Mouse (Mus musculus): ENCODE measurements at regions not wholly inside any gene's neighbourhood (a gene's known extent, or its start where the extent isn't known, plus 50 kb on each side); places are given as distances from the start of the nearest gene placed in this dataset.
"Not testable (repeated sequence)": the region's sequence is repeated elsewhere in the genome, so short reads cannot be mapped to it uniquely, and the experiment has no call there.

- peak; percentile 29 to 55 for DNase-seq (ENCODE audit: low spot score in 2 of 2)
These were observed 333.3 kb upstream of the Cwc22 start for GRCm38 (mm10) chr2:78279382-78280056.

GRCm38 (mm10) chr2:78278630-78279029 lies 332.5 kb upstream of the Cwc22 start:
- DNase-seq (ENCODE audit: low spot score in 2 of 2), result no peak

- DNase-seq (ENCODE audit: low spot score in 2 of 2), result no peak
These were observed 331.5 kb upstream of the Cwc22 start for GRCm38 (mm10) chr2:78277699-78278098.

- no peak for DNase-seq (ENCODE audit: low spot score in 2 of 2)
These were observed 327.9 kb upstream of the Cwc22 start for GRCm38 (mm10) chr2:78274122-78274521.

GRCm38 (mm10) chr2:78268705-78269104 lies 322.5 kb upstream of the Cwc22 start:
- DNase-seq (ENCODE audit: low spot score in 2 of 2), result no peak

- DNase-seq (ENCODE audit: low spot score in 2 of 2), result no peak
These were observed 321.6 kb upstream of the Cwc22 start for GRCm38 (mm10) chr2:78267527-78268375.

- DNase-seq (ENCODE audit: low spot score in 2 of 2), result no peak
These were observed 307.5 kb upstream of the Cwc22 start for GRCm38 (mm10) chr2:78253601-78254097.

GRCm38 (mm10) chr2:78246354-78246753 lies 300.2 kb upstream of the Cwc22 start:
- no peak for DNase-seq (ENCODE audit: low spot score in 2 of 2)

GRCm38 (mm10) chr2:78240299-78240698 lies 294.1 kb upstream of the Cwc22 start:
- no peak for DNase-seq (ENCODE audit: low spot score in 2 of 2)

GRCm38 (mm10) chr2:78225383-78226100 lies 279.4 kb upstream of the Cwc22 start:
- DNase-seq (ENCODE audit: low spot score in 2 of 2), result not testable (repeated sequence)

- DNase-seq (ENCODE audit: low spot score in 2 of 2), result no peak
These were observed 268.3 kb upstream of the Cwc22 start for GRCm38 (mm10) chr2:78214469-78214868.

- no peak for DNase-seq (ENCODE audit: low spot score in 2 of 2)
These were observed 258.9 kb upstream of the Cwc22 start for GRCm38 (mm10) chr2:78205125-78205524.

GRCm38 (mm10) chr2:78196006-78196405 lies 249.8 kb upstream of the Cwc22 start:
- no peak for DNase-seq (ENCODE audit: low spot score in 2 of 2)

- DNase-seq (ENCODE audit: low spot score in 2 of 2), result no peak
These were observed 243.4 kb upstream of the Cwc22 start for GRCm38 (mm10) chr2:78189620-78190019.

- no peak for DNase-seq (ENCODE audit: low spot score in 2 of 2)
These were observed 238.8 kb upstream of the Cwc22 start for GRCm38 (mm10) chr2:78184950-78185349.

GRCm38 (mm10) chr2:78173784-78174183 lies 227.6 kb upstream of the Cwc22 start:
- no peak for DNase-seq (ENCODE audit: low spot score in 2 of 2)

- DNase-seq (ENCODE audit: low spot score in 2 of 2), result no peak
These were observed 226.6 kb upstream of the Cwc22 start for GRCm38 (mm10) chr2:78172819-78173218.

- no peak for DNase-seq (ENCODE audit: low spot score in 2 of 2)
These were observed 224.1 kb upstream of the Cwc22 start for GRCm38 (mm10) chr2:78170162-78170747.

GRCm38 (mm10) chr2:78165429-78165828 lies 219.3 kb upstream of the Cwc22 start:
- DNase-seq (ENCODE audit: low spot score in 2 of 2), result no peak

- peak; percentile 4 to 9 for DNase-seq (ENCODE audit: low spot score in 2 of 2)
These were observed 213.8 kb upstream of the Cwc22 start for GRCm38 (mm10) chr2:78159877-78160485.

- DNase-seq (ENCODE audit: low spot score in 2 of 2), result no peak
These were observed 164.2 kb upstream of the Cwc22 start for GRCm38 (mm10) chr2:78110335-78110734.

All from heart, adult 9 months (tissue).